Mouse (Mus musculus): ENCODE measurements around the gene Rarb. TPM values are rescaled to one million over a fixed set of nuclear protein-coding genes. Genes with fewer than 3 reads are reported as not detected.

Gene Rarb
- polyA plus RNA-seq, 1 experiment from 2014 or later: 37.2 TPM

DNA sequence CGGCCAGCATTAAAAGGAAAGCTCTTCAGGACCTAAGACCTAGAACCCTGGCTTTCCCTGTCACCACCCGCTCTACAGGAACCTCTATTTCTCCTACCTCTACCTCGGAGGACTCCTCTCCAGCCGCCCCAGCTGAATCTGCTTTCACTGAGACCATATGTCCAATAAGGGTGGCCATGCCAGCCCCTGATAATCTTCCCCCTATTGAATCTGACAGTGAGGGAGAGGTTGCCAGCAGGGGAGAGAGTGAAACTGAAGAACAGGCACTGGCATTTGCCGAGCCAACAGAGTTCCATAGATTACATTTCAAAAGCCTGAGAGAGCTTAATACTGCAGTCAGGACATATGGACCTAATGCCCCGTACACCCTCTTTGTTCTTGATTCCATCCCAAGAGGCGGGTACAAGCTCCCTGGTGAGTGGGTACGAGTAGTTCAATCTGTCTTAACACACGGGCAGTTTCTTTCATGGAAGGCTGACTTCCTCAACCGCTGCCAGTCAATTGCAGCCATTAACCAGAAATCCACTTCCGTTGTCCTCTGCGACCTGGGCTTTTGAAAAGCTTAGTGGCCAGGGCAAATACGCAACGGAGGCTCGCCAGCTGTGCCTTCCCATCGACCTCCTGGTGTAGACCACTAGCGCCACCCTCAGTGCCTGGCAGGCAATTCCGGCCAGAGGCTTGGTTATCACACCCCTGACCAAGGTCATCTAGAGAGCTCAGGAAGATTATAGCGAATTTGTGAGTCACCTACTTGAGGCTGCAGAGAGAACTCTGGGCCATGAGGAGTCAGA, 179.6 kb downstream of the Rarb start:
- Histone ChIP-seq H3K27me3 (no peaks in the 10 kb centered on the region), H3K4me2 (replicated peaks) (no peak overlapping the region), H3K4me3 (no peak overlapping the region), H3K4me1 (no peaks in the 10 kb centered on the region), H3K9me3 (peaks cover 17% of the 10 kb centered on the region; the same call in 1 of the 2 replicates), H3K27ac (no peak overlapping the region), H3K9ac (no peak overlapping the region), H3K36me3 (no peaks in the 10 kb centered on the region)
- no peak for ATAC-seq (ENCODE audit: insufficient number of reproducible peaks, insufficient read depth, low FRiP score, low TSS enrichment)
- WGBS: 89% methylated on average over 19 of the region's 19 CpGs

- ATAC-seq (ENCODE audit: insufficient number of reproducible peaks, insufficient read depth, low FRiP score, low TSS enrichment): no peak
- no peak overlapping the region for H3K4me2 ChIP-seq (replicated peaks)
- H3K36me3 ChIP-seq: no peaks in the 10 kb centered on the region
These were observed 205.0 kb downstream of the Rarb start for GRCm38 (mm10) chr14:16613975-16614374.

GRCm38 (mm10) chr14:16605480-16605879, 213.5 kb downstream of the Rarb start:
- Histone ChIP-seq H3K27me3 (no peaks in the 10 kb centered on the region), H3K36me3 (no peaks in the 10 kb centered on the region), H3K4me1 (peaks cover 22% of the 10 kb centered on the region), H3K4me2 (replicated peaks) (no peak overlapping the region), H3K9me3 (no peaks in the 10 kb centered on the region), H3K27ac (no peak overlapping the region), H3K4me3 (no peak overlapping the region), H3K9ac (no peak overlapping the region)
- no peak for ATAC-seq (ENCODE audit: insufficient number of reproducible peaks, insufficient read depth, low FRiP score, low TSS enrichment)

More at GRCm38 (mm10) chr14:16613975-16614374, 205.0 kb downstream of the Rarb start:
- Histone ChIP-seq H3K9me3 (no peaks in the 10 kb centered on the region), H3K27me3 (no peaks in the 10 kb centered on the region), H3K27ac (no peak overlapping the region), H3K9ac (no peak overlapping the region), H3K4me1 (no peaks in the 10 kb centered on the region), H3K4me3 (no peak overlapping the region)

- peaks cover 22% of the 10 kb centered on the region for H3K4me1 ChIP-seq
- no peak for ATAC-seq (ENCODE audit: insufficient number of reproducible peaks, insufficient read depth, low FRiP score, low TSS enrichment)
- H3K36me3 ChIP-seq: no peaks in the 10 kb centered on the region
- H3K9ac ChIP-seq: no peak overlapping the region
- WGBS: 46% methylated on average over 8 of the region's 8 CpGs
- H3K4me3 ChIP-seq: no peak overlapping the region
- H3K4me2 ChIP-seq (replicated peaks): no peak overlapping the region
- no peaks in the 10 kb centered on the region for H3K27me3 ChIP-seq
- H3K9me3 ChIP-seq: no peaks in the 10 kb centered on the region
- no peak overlapping the region for H3K27ac ChIP-seq
These were observed 214.4 kb downstream of the Rarb start for GRCm38 (mm10) chr14:16604469-16605064.

DNA sequence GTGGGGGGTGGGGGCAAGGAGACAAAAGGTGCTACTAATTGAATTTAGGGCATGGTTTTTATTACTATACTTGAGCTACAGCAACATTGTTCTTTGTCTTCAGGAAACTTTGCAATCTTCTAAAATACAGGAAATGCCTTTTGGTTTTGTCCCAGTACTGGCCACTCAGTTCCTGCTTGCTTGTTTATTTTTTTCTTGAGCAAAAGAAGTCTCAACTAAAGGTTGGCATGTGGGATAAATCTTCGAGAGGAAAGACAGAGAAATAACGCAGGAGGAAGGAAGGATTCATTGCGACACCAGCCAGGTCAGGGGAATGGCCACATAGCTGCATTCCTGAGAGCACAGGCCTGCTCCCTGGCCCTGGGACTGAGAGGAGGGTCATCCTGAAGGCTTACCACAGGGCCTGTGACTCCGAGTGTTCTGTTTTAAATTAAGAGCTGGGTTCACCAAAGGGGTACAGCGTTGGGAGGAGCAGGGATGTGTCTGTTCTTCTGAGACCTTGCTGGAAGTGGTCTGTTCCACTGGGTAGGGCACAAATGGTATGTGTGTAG, 215.8 kb downstream of the Rarb start:
- Histone ChIP-seq H3K4me3 (no peak overlapping the region), H3K4me1 (peaks cover 30% of the 10 kb centered on the region), H3K36me3 (no peaks in the 10 kb centered on the region), H3K9me3 (no peaks in the 10 kb centered on the region), H3K9ac (no peak overlapping the region), H3K27ac (peak overlapping the region; percentile 50; the same call in 1 of the 2 replicates), H3K27me3 (no peaks in the 10 kb centered on the region), H3K4me2 (replicated peaks) (no peak overlapping the region)
- no peak for ATAC-seq (ENCODE audit: insufficient number of reproducible peaks, insufficient read depth, low FRiP score, low TSS enrichment)
- WGBS: 6% methylated on average over 5 of the region's 5 CpGs

- ATAC-seq (ENCODE audit: insufficient number of reproducible peaks, insufficient read depth, low FRiP score, low TSS enrichment): no peak
- Histone ChIP-seq H3K9ac (no peak overlapping the region), H3K36me3 (no peaks in the 10 kb centered on the region), H3K9me3 (no peaks in the 10 kb centered on the region), H3K27ac (no peak overlapping the region), H3K27me3 (no peaks in the 10 kb centered on the region), H3K4me1 (peaks cover 27% of the 10 kb centered on the region), H3K4me3 (no peak overlapping the region), H3K4me2 (replicated peaks) (no peak overlapping the region)
- WGBS: 71% methylated on average over 7 of the region's 7 CpGs
These were observed 219.7 kb downstream of the Rarb start for GRCm38 (mm10) chr14:16599224-16599623.

- Histone ChIP-seq H3K4me3 (no peak overlapping the region), H3K4me1 (peaks cover 15% of the 10 kb centered on the region; the same call in 1 of the 2 replicates), H3K36me3 (no peaks in the 10 kb centered on the region), H3K9ac (no peak overlapping the region), H3K9me3 (no peaks in the 10 kb centered on the region), H3K27me3 (no peaks in the 10 kb centered on the region), H3K27ac (no peak overlapping the region), H3K4me2 (replicated peaks) (no peak overlapping the region)
- ATAC-seq (ENCODE audit: insufficient number of reproducible peaks, insufficient read depth, low FRiP score, low TSS enrichment): no peak
- 11% methylated on average over 4 of the region's 4 CpGs for WGBS
These were observed 220.9 kb downstream of the Rarb start for GRCm38 (mm10) chr14:16598074-16598501.

DNA sequence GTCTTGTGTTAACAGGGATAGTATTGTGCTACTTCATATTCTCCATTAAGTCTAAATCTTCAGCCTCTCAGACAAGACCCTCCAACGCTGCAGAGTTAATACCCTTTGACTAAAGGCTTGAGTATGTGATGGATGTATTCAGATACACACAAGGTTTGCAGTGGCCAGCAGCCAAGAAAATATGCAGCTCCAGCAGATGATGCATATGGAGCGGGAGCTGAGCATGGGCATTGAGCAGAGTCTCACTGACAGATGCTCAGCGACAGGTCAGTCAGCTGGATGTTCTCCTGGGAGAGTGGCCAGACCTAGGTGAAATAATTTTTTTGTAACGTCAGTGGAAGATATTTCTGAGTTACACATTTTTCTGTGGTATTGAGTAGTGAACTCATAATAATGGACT, 229.8 kb downstream of the Rarb start:
- H3K4me3 ChIP-seq: no peak overlapping the region
- WGBS: 67% methylated on average over 4 of the region's 4 CpGs
- H3K9ac ChIP-seq: no peak overlapping the region
- H3K36me3 ChIP-seq: no peaks in the 10 kb centered on the region
- ATAC-seq (ENCODE audit: insufficient number of reproducible peaks, insufficient read depth, low FRiP score, low TSS enrichment): no peak
- no peaks in the 10 kb centered on the region for H3K9me3 ChIP-seq
- no peaks in the 10 kb centered on the region for H3K4me1 ChIP-seq
- H3K27ac ChIP-seq: no peak overlapping the region
- no peaks in the 10 kb centered on the region for H3K27me3 ChIP-seq
- H3K4me2 ChIP-seq (replicated peaks): no peak overlapping the region

DNA sequence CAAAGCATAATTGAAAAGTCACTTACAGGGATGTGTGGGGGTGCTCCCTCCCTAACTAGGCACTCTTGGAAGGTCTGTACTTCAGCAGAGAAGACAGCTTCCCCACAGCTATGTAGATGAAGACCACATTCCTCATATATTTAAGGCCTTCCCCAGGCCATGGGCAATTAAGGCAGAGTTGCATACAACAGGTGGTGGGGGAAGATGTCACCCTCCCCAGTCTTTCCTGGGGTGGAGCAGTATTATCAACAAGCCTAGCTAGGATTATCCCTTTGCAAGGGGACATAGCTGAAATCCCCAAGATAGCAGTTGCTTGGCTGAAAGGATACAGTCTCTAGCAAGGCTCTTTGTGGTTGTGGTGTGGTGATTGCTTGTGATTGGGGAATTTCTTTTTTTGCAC, 240.9 kb downstream of the Rarb start:
- H3K4me2 ChIP-seq (replicated peaks): no peak overlapping the region
- no peak overlapping the region for H3K27ac ChIP-seq
- ATAC-seq (ENCODE audit: insufficient number of reproducible peaks, insufficient read depth, low FRiP score, low TSS enrichment): no peak
- H3K9me3 ChIP-seq: no peaks in the 10 kb centered on the region
- no peak overlapping the region for H3K4me3 ChIP-seq
- peaks cover 8% of the 10 kb centered on the region; the same call in 1 of the 2 replicates for H3K4me1 ChIP-seq
- H3K27me3 ChIP-seq: no peaks in the 10 kb centered on the region
- no peaks in the 10 kb centered on the region for H3K36me3 ChIP-seq
- H3K9ac ChIP-seq: no peak overlapping the region

- H3K4me3 ChIP-seq: no peak overlapping the region
- 34% methylated on average over 1 of the region's 1 CpGs for WGBS
- no peaks in the 10 kb centered on the region for H3K27me3 ChIP-seq
- no peaks in the 10 kb centered on the region for H3K9me3 ChIP-seq
- H3K4me1 ChIP-seq: peaks cover 8% of the 10 kb centered on the region; the same call in 1 of the 2 replicates
- H3K27ac ChIP-seq: no peak overlapping the region
- ATAC-seq (ENCODE audit: insufficient number of reproducible peaks, insufficient read depth, low FRiP score, low TSS enrichment): no peak
- no peak overlapping the region for H3K9ac ChIP-seq
- no peaks in the 10 kb centered on the region for H3K36me3 ChIP-seq
- no peak overlapping the region for H3K4me2 ChIP-seq (replicated peaks)
These were observed 241.9 kb downstream of the Rarb start for GRCm38 (mm10) chr14:16577049-16577448.

DNA sequence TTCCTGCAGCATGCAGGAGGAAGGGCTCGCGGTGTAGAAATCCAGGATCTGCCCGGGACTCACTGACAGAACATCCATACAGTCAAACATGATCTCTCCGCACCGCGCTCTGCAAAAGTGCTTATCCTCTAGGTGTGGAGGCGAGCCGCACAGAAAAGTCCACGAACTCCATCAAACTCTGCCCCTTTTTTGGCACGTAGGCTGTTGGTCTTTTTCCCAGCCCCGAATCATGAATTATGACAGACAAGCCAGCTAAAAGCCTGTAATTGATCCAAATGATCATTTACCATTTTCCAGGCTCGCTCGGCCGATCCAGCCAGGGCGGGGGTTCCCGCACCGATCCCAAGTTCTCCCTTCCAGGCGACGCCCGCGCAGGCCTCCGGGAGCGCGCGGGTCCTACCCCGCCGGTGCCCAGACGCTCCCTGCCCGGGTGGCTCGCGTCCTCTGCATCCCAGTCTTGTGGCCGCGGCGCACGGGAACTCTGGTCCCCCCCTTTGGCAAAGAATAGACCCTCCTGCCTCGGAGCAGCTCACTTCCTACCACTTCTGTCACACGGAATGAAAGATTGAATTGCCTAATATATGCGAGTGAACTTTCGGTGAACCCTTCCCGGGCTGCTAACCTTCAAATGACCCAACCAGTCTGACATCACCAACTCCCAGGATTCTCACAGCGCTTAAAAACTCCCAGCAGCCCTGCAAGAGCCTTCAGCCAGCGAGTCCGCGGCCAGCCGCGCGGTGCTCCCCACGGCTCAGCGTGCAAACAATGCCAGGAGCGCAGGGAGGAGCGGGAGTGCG, 243.8 kb downstream of the Rarb start:
- H3K9ac ChIP-seq: peak overlapping the region; percentile 60

More for the DNA sequence above, 243.8 kb downstream of the Rarb start:
- peaks cover 8% of the 10 kb centered on the region; the same call in 1 of the 2 replicates for H3K4me1 ChIP-seq
- H3K27ac ChIP-seq: peak overlapping the region; percentile 85
- under 1% methylated on average over 52 of the region's 52 CpGs for WGBS
- H3K4me3 ChIP-seq: peak overlapping the region; percentile 59
- H3K9me3 ChIP-seq: no peaks in the 10 kb centered on the region
- H3K4me2 ChIP-seq (replicated peaks): peak overlapping the region; percentile 78
- peak; percentile 85 for ATAC-seq (ENCODE audit: insufficient number of reproducible peaks, insufficient read depth, low FRiP score, low TSS enrichment)
- no peaks in the 10 kb centered on the region for H3K27me3 ChIP-seq
- no peaks in the 10 kb centered on the region for H3K36me3 ChIP-seq

All from embryonic facial prominence, embryonic 12.5 days (tissue).